Mouse (Mus musculus) forebrain, postnatal 0 days (tissue): Measurements from ENCODE around the gene Jph2. TPM values are rescaled to one million over a fixed set of nuclear protein-coding genes. Genes with fewer than 3 reads are reported as not detected.

Source experiments
- ATAC-seq: fragments of 200-750 bp; cut with Nextera tagmentation; 2 replicates; pipeline ENCODE4 v1.8.0; 2017; ENCODE audit warnings: mild to moderate bottlenecking, moderate library complexity
- DNase-seq: peaks from one replicate; pipeline ENCODE4 v3.0.0-alpha.2; 2015
- H3K27ac ChIP-seq: fragments of 300-500 bp; sonication (generic); 2 replicates; pipeline ENCODE4 v1.5.1; 2014; ENCODE audit warnings: low read depth, mild to moderate bottlenecking, antibody characterized with exemption, low read length, moderate library complexity, mixed read lengths
- H3K27me3 ChIP-seq: fragments of 300-500 bp; sonication (generic); 2 replicates; pipeline ENCODE4 v1.6.1; 2014; ENCODE audit warnings: mild to moderate bottlenecking, low read length, mixed read lengths; ENCODE audit not compliant: insufficient read depth
- H3K36me3 ChIP-seq: fragments of 300-500 bp; sonication (generic); 2 replicates; pipeline ENCODE4 v1.6.1; 2014; ENCODE audit warnings: mild to moderate bottlenecking, moderate library complexity; ENCODE audit not compliant: insufficient read depth
- H3K4me1 ChIP-seq: fragments of 300-500 bp; sonication (generic); 2 replicates; pipeline ENCODE4 v1.6.1; 2014; ENCODE audit warnings: antibody characterized with exemption; ENCODE audit not compliant: insufficient read depth
- H3K4me2 ChIP-seq: fragments of 300-500 bp; sonication (generic); 2 replicates; pipeline ENCODE4 v1.6.1; 2014; ENCODE audit warnings: low read depth, mild to moderate bottlenecking, moderate library complexity
- H3K4me3 ChIP-seq: fragments of 300-500 bp; sonication (generic); 2 replicates; pipeline ENCODE4 v1.5.1; 2014; ENCODE audit warnings: low read depth, low read length, mixed read lengths
- H3K9ac ChIP-seq: fragments of 300-500 bp; sonication (generic); 2 replicates; pipeline ENCODE4 v1.6.1; 2014; ENCODE audit warnings: mild to moderate bottlenecking
- H3K9me3 ChIP-seq: fragments of 300-500 bp; sonication (generic); 2 replicates; pipeline ENCODE4 v1.6.1; 2016; ENCODE audit warnings: low read length
- CTCF ChIP-seq: sonication (generic); IDR thresholded peaks from 2 replicates; pipeline ENCODE4 v1.5.1; 2016; ENCODE audit warnings: antibody characterized with exemption, control low read depth, low read depth
- WGBS: fragments of 180-500 bp; shearing (Covaris S2); extraction: QIAGEN DNeasy Blood & Tissue Kit; methylation state at CpG from one replicate; pipeline ENCODE4 v1.1.7; 2014; 5-methylcytosine and 5-hydroxymethylcytosine counted together
- polyA plus RNA-seq: library from polyadenylated mRNA; unstranded; fragments of >200 nt; fragmentation: Nextera tagmentation; extraction: Ambion mirVana; gene quantifications from 2 replicates; pipeline ENCODE4 v1.2.1, GENCODE M21; 2015
- total RNA-seq: library from RNA; depleted of rRNA; stranded (reverse); fragments of >200 nt; gene quantifications from 2 replicates; pipeline ENCODE4 v1.2.3, GENCODE M21; 2014

Jph2 gene
- total and polyA plus RNA-seq, 2 experiments from 2014 or later, result 0.82 to 1.9 TPM

DNA sequence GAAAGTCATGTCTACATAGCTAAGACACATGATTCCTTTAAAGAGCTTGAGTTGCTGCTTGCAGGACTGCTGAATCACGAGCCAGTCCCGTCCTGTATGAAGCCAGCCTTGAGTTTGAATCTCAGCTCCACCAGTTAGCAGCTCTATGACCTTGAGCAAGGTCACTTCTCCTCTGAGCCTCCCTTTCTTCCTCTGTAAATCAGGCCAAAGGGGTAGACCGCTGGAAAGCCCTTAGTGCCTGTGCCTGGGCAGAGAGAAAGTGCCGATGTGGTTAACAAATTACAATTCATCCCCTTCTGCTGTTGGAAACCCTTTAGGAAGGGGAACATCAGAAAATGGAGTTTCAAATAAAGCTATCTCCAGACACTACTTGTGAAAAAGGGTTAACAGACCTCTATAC is 40.0 kb upstream of the Jph2 start:
- Histone ChIP-seq H3K9me3 (no peaks in the 10 kb centered on the region), H3K36me3 (peaks cover 3% of the 10 kb centered on the region; the same call in 1 of the 2 replicates), H3K27ac (peak overlapping the region; percentile 88), H3K27me3 (no peaks in the 10 kb centered on the region), H3K4me3 (peak overlapping the region; percentile 90), H3K4me2 (peak overlapping the region; percentile 72), H3K4me1 (peaks cover 18% of the 10 kb centered on the region), H3K9ac (peak overlapping the region; percentile 94)
- 26% methylated on average over 4 of the region's 4 CpGs for WGBS
- no peak for DNase-seq
- no peak for TF ChIP-seq CTCF
- peak; percentile 3; the same call in 1 of the 2 replicates for ATAC-seq

DNA sequence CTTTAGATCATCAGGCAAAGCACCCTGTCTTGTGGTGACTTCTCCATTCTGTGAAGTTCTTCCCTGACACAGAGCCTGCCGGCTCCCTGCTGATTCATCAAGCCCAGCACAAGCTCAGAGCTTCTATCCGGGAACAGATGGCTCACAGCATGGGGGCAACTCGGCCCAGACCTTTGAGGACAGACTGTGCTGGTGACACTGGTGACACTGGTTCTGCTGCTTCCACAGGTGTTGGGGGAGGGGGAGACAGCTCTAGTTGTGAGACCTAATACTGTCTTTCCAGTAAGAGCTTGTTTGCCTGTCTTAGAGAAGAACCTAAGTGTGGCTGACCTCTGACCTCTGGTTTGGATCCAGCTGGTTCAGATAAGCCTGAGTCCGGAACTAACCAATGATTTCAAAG is 36.2 kb upstream of the Jph2 start:
- H3K4me1 ChIP-seq, result peaks cover 5% of the 10 kb centered on the region; the same call in 1 of the 2 replicates
- H3K9me3 ChIP-seq, result no peaks in the 10 kb centered on the region
- ATAC-seq (no peak), DNase-seq (no peak)
- no peak overlapping the region for H3K9ac ChIP-seq
- TF ChIP-seq CTCF, result no peak
- no peak overlapping the region for H3K27ac ChIP-seq
- no peak overlapping the region for H3K4me3 ChIP-seq
- WGBS, result 22% methylated on average over 4 of the region's 4 CpGs
- H3K27me3 ChIP-seq, result no peaks in the 10 kb centered on the region
- H3K4me2 ChIP-seq, result no peak overlapping the region
- no peaks in the 10 kb centered on the region for H3K36me3 ChIP-seq

DNA sequence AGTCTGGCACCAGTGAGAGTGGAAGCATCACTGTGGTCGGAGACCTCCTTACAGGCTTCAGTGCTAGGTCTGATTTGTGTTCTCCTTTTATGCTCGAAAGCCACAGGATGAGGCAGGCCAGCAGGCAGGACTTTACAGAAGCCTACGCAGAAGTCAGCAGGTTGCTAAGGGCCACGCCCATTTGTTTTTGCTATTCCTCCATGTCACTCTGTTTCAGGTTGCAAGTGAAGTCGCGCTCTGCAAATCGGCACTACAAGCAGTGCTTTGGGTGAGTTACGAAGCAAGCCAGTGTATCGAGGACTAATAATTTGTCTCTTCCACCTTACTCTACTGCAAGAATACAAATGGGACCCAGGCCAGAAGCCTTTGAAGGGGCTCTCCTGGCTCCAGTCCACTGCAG is 33.5 kb upstream of the Jph2 start:
- Histone ChIP-seq H3K4me1 (no peaks in the 10 kb centered on the region), H3K4me2 (no peak overlapping the region), H3K27ac (no peak overlapping the region), H3K36me3 (no peaks in the 10 kb centered on the region), H3K9me3 (no peaks in the 10 kb centered on the region), H3K27me3 (no peaks in the 10 kb centered on the region), H3K9ac (no peak overlapping the region), H3K4me3 (no peak overlapping the region)
- ATAC-seq (no peak), DNase-seq (no peak)
- TF ChIP-seq CTCF, result no peak
- 88% methylated on average over 9 of the region's 9 CpGs for WGBS

DNA sequence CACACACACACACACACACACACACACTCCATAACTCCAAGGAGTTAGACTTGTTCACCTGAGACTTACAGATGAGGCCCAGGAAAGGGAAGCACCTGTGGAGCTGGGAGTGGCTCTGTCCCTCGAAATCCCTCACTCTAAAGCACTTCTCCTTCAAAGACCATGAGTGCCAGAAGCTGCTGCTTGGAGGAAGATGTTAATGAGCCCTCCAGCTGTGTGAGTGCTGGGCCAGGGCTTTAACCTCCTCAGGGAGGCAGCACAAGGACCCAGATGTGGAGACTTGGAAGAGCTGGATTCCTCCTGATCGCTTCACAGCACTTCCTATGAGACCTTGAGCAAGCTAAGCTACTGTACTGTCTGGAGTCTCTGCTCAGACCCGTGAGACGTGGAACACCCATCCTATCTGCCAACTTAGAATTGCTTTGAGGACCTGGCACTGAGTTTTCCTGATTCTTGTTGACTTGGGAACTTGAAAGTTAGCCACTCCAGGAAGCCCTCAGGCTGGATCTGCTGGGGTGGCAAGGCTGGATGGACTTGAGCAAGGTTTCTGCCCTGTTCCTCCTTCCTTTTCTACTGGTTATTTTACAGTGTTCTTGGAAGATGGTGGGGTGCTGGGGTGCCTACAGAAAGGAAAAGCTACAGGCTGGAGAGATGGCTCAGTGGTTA is 30.7 kb upstream of the Jph2 start:
- no peaks in the 10 kb centered on the region for H3K36me3 ChIP-seq
- no peaks in the 10 kb centered on the region for H3K27me3 ChIP-seq
- H3K4me2 ChIP-seq, result no peak overlapping the region
- no peaks in the 10 kb centered on the region for H3K4me1 ChIP-seq
- no peak for TF ChIP-seq CTCF
- H3K9ac ChIP-seq, result no peak overlapping the region
- WGBS, result 53% methylated on average over 4 of the region's 4 CpGs
- H3K27ac ChIP-seq, result no peak overlapping the region
- H3K4me3 ChIP-seq, result no peak overlapping the region
- ATAC-seq, result no peak
- H3K9me3 ChIP-seq, result no peaks in the 10 kb centered on the region
- DNase-seq, result no peak

DNA sequence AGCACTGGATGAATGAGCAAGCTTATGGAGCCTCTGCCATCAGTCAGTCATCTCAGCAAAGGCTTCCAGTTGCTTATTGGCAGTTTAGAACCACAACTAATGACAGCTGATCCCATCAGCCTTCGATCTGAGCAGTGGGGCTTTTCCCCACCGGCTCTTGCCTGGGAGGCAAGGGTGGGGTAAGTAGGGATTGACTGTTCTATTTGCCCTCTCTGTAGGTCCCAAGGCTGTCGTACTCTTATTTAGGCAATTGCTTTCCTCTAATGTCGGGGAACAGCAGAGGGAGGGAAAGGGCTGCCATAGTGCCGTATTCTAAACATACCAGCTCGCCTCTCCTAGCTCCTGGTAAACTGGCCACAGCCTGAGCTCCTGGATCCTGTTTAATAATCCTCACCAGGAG is 26.8 kb upstream of the Jph2 start, which contains the start of gene Oser1:
TSS of gene Oser1 (minus strand) at position 101 of the 400 bp plus-strand sequence.
- TF ChIP-seq CTCF, result no peak
- 86% methylated on average over 6 of the region's 6 CpGs for WGBS
- no peak for ATAC-seq

DNA sequence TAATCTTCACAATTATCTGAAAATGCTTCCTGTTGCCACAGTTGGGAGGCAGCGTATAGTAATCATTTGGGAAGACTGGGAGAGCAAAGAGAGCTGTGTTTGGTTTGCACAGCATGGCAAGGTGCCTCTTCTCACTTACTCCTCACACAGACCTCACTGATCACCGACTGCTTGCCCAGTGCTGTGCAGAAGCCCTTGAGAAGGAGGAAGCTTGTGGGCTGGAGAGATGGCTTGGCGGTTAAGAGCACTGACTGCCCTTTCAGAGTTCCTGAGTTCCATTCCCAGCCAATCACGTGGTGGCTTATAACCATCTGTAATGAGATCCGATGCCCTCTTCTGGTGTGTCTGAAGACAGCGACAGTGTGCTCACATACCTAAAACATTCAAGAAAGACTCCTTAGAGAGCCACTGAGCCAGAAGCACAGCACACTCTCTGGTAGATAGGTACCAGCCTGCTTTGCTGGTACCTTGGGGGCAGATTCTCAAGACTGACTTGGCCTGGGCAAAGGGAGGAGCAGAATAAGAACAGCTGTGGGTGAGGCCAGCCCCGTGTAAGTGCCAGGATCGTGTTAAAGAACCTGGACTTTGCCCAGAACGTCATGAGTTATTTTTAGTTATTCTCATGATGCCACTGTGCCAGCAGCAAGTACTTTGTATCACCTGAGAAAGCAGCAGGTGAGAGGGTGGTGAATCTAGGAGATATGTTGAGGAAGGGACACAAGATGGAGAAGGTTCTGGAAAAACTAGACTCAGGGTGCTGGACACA is 25.3 kb upstream of the Jph2 start:
- 80% methylated on average over 9 of the region's 9 CpGs for WGBS
- ATAC-seq, result no peak
- H3K4me2 ChIP-seq, result no peak overlapping the region

More for the DNA sequence above, 26.8 kb upstream of the Jph2 start, which contains the start of gene Oser1:
- Histone ChIP-seq H3K9me3 (no peaks in the 10 kb centered on the region), H3K27ac (no peak within 1 kb of the TSS), H3K4me3 (no peak within 1 kb of the TSS), H3K4me2 (no peak within 1 kb of the TSS), H3K36me3 (0 out of 2 replicates have a peak, but pooled peaks cover 4% of the 10 kb centered on the region), H3K27me3 (no peaks in the 10 kb centered on the region), H3K9ac (no peak within 1 kb of the TSS), H3K4me1 (peaks cover 10% of the 10 kb centered on the region)
- DNase-seq, result no peak

More for the DNA sequence above, 25.3 kb upstream of the Jph2 start:
- H3K36me3 ChIP-seq, result 0 out of 2 replicates have a peak, but pooled peaks cover 4% of the 10 kb centered on the region
- H3K27me3 ChIP-seq, result no peaks in the 10 kb centered on the region
- no peak for DNase-seq
- no peak overlapping the region for H3K27ac ChIP-seq
- no peak overlapping the region for H3K4me3 ChIP-seq
- no peak; the same call in 1 of the 2 replicates for TF ChIP-seq CTCF
- no peak overlapping the region for H3K9ac ChIP-seq
- H3K9me3 ChIP-seq, result no peaks in the 10 kb centered on the region
- peaks cover 16% of the 10 kb centered on the region for H3K4me1 ChIP-seq
